Mouse (Mus musculus) layer of hippocampus, adult 11-12 months (tissue): ENCODE measurements around the gene Ube2a.
"Not testable (repeated sequence)": the region's sequence is repeated elsewhere in the genome, so short reads cannot be mapped to it uniquely, and the experiment has no call there.

Source experiments
- DNase-seq: peaks from one replicate; pipeline ENCODE4 v3.0.0; 2022; ENCODE audit warnings: low spot score

The Ube2a gene

DNA sequence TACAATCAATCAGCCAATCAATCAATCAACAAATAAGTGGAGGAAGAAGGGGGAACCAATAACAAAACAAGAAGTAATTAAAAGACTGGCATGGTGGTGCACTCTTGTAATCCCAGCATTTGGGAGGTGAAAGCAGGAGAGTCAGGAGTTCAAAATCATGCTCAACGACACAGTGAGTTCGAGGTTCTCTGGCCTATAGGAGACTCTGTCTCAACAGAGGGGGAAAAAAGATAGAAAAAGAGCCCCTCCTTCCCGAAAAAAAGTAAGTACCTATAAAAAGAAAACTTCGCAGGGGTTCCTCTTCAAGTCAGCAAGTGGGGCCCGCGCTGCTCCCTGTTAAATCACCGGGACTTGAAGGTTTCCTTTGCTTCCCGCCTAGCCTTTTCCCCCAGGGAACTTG lies at the start of gene Ube2a, which contains the start of gene C330007P06Rik:
Ube2a (plus strand) TSS at position 136 of the 400 bp plus-strand sequence.
C330007P06Rik (minus strand) TSS at position 347 of the 400 bp plus-strand sequence.
- no peak for DNase-seq

GRCm38 (mm10) chrX:36823932-36824711 lies 49.6 kb upstream of the Ube2a start:
- no peak for DNase-seq

DNA sequence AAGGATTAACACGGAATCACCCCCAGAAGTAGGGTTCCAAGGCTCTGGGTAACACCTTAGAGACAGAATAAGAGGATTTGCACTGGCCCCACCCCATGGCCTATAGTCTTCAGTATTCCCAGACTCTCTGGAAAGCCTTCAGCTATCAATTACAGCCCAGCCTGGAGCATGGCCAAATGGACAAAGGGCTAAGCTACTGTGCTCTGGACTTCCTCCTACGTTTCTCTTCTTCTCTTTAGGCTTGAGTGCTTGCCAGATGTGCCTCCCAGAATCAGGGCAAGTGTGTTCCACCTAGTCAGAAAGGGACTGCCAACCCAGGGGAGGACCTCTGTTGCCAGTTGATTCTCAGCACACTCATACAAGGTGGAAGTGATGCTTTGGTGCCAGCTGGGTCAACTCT lies 48.7 kb upstream of the Ube2a start:
- no peak for DNase-seq

- no peak for DNase-seq
These were observed 46.8 kb upstream of the Ube2a start for GRCm38 (mm10) chrX:36826873-36827272.

- no peak for DNase-seq
These were observed 43.4 kb upstream of the Ube2a start for GRCm38 (mm10) chrX:36830271-36830670.

DNA sequence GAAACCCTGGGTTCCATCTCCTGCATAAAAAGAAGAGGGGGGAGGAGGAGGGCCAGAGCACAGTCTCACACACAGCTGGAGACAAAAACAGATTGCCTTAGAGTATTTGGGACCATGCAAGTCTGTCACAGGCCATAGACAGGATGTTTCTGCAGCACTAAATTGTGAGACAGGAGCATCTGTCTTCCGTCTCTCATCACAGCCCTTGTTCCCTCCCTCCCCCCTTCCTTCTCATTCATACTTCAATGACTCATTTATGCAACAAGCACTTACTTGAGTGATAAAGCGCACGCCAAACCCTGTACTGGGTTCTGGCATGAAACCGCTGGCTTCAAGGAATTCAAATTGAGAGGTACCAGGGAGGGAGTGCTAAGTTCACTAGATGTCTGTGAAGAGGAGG lies 42.1 kb upstream of the Ube2a start:
- no peak for DNase-seq

- peak; percentile 65 for DNase-seq
These were observed 40.2 kb upstream of the Ube2a start for GRCm38 (mm10) chrX:36833397-36834084.

- DNase-seq = no peak
These were observed 36.5 kb upstream of the Ube2a start for GRCm38 (mm10) chrX:36837069-36837676.

DNA sequence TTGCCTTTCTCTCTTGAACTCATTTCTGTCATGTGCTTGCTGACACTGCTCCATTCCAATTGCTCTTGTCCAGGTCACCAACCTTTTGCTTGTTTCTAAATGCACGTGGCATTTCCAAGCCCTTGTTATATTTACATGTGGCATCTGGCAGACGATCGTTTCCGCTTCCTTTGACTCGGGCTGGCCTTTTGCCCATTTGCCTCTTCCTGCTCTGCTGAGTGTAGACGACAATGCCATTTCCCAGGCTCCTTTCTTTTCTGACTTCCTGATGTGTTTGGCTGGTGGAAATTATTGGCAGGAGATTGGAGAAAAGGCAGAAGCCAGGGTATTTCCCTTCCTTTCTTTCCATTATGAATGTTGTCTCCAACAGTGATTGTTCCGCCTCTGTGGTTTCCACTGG lies 34.3 kb upstream of the Ube2a start:
- no peak for DNase-seq

DNA sequence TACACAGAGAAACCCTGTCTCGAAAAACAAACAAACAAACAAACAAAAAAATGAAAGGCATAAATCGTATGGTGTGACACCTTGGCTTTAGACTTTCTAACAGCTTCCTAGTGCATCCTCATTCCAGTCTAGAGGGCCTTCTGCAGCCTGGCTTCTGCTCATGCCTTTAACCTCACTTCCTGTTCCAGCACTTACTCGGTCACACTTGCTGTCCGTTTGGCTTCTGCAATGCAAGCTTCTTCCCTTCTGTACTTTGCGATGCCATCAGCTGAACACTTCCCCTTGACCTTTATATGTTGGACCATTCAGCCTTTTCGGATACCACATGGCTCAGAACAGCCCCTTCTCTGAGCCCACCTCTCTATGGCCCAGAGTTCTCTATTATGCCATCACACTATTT lies 32.0 kb upstream of the Ube2a start:
- no peak for DNase-seq

- DNase-seq = no peak
These were observed 30.2 kb upstream of the Ube2a start for GRCm38 (mm10) chrX:36843346-36843990.

GRCm38 (mm10) chrX:36847152-36847551 lies 26.5 kb upstream of the Ube2a start:
- no peak for DNase-seq

DNA sequence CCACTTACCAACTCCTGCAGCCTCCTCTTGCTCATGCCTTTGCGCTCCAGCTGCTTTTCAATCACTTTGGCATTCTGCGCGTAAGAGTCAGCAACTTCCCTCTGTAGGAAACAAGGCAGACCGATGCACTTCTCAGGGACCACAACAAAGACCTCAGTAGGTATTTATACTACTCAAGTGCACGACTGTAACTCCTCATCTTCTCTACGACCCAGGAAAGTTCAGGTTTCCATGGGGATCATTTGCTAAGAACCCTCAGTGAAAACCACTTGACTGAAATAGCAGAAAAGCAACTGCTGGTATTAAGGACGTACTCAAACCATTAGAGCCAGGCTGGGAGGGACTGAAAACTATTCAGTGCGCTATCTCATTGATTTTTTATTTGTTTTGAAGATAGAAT lies 21.1 kb upstream of the Ube2a start:
- no peak for DNase-seq

DNA sequence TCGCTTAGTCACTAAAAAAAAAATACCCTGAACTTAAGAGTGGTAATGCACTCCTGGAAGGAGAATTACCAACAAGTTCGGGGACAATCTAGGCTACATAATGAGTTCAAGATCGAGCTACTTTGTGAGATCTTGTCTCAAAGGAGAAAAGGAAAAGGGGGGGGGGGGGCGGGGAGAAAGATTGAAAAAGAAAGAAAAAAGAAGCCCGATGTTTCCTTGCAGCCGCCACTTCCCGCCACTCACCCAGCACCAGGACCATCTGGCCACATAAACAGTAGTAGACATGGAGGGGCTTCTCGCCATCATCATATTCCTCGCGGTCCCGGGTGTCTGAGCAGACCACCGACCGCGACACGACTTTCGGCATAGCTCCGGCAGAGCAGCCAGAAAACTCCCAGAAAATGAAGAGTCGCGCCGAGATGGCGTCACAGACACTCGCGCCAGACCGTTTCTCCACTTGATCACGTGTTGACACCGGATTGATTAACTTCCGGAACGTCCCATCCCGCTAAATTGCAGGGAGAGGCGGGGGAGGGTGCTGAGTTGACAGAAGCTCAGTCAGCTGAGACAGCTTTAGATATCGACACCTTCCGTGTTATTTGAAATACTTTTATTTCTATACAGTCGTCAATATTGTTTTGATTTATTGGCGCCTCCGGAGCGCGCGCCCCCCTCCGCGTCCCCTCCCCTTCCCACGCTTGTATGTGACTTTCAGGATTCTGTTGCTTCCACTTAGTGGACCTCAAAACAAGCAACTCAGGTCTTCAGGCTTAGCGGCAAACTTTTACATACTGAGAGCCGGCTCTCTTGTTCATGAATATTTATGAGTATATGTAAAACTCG lies 9.7 kb upstream of the Ube2a start:
- peak; percentile 80 for DNase-seq

DNA sequence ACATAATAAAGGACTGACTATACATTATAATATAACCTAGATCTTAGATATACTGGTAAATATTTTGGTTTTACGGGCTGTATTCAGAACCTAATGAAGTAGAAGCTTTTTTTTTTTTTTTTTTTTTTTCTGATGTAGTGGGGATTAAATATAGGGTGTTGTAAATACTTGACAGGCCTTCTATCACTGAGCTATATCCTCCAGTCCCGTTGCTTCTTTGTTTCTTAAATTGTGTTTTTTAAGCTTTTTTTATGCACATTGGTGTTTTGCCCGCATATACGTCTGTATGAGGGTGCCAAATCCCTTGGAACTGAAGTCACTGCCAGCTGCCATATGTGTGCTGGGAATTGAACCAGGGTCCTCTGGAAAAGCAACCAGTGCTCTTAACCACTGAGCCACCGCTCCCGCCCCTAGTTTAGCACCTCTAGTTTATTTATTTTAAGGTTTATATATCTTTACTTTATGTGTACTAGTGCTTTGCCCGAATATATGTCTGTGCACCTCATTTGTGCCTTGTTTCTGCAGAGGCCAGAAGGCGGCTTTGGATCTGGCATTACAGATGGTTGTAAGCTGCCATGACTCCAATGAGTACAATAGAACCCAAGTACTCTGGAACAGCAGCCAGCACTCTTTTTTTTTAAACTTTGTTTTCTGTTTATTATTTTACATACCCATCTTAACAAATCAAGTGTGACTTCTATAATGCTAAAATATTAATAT lies 8.9 kb upstream of the Ube2a start:
- DNase-seq = no peak

DNA sequence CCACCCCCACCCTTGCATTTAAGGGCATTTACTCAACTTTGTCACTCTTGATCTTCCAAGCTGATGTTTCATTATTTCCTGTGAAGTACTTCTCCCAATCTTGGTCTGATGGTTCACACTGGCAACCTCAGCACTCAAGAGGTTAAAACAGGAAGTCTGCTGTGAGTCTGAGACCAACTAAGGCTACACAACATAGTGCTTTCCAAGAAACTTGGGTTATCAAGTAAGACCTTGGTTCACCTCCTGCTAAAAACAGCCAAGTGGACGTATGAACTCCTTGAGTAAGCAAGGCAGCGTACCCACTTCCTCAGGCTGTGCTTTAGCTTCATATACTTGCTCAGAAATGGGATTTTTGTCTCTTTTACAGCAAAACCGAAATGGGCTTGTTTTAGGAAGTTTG lies 3.3 kb upstream of the Ube2a start:
- DNase-seq = no peak

DNA sequence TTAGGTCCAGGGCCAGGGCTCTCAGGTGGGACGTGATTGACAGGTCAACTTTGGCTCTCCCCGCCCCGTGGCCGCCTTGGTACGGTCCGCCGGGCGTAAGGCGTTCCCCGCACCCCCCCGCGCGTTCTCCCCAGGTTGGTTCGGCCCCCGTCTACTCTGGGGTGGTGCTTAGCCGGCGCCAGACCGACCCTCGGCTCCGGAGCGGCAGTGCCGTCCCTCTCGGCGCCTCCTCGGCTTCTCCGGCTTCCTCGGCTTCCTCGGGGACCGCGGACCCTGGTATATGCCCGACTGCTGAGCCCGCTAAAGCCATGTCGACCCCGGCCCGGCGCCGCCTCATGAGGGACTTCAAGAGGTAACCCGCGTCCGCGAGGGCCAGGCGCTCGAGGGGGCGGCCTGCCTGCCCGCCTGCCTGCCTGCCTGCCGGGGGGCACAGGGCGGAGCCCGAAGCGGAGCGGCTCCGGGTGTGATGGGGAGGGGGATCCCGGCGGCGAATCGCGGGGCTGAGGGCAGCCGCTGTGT lies 537 bp downstream of the Ube2a start:
- DNase-seq = peak; percentile 80

DNA sequence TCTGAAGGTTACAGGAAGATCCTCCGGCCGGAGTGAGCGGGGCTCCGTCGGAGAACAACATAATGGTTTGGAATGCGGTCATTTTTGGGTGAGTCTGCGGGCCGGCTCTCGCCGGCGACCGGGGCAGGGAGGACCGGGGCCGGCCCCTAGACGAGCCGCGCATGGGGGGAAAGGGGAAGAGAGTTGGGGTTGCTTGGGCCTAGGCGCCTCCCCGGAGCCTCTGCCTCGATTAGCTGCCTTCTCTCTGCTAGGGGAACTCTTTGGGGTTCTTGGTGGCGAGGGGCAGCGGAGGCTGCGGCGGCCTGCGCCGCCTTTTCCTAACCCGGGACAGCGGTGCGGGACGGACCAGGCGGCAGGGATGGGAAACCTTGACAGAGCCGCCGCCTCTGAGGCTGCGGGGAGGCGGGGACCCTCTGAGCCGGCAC lies 1.0 kb downstream of the Ube2a start:
- peak; percentile 9 for DNase-seq

DNA sequence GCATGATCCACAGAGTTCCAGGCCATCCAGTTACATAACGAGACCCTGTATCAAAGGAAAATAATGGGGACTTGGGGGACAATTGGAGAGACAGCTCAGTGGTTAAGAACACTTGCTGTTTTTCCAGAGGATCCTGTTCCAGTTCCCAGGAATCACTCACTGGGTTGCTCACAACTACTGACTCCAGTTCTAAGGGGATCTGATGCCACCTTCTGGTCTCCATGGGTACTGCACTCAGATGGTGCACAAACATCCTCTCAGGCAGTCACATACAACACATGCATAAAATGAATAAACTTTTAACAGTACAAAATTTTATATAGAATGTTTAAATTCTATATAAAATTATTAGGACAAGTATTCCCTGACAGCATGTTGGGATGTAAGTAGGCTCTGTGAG lies 11.0 kb downstream of the Ube2a start:
- DNase-seq = no peak

GRCm38 (mm10) chrX:36898931-36899330 lies 25.2 kb downstream of the Ube2a start:
- DNase-seq = not testable (repeated sequence)

- no peak for DNase-seq
These were observed 28.0 kb downstream of the Ube2a start for GRCm38 (mm10) chrX:36901655-36902054.
